Mouse (Mus musculus) lung, adult 2 months (tissue): ENCODE measurements around the gene Dgki.

Source experiments
- CTCF ChIP-seq: fragments of 200-500 bp; IDR thresholded peaks from 2 replicates; pipeline ENCODE4 v1.5.1; 2011; ENCODE audit warnings: mild to moderate bottlenecking, low read length, control low read depth; ENCODE audit not compliant: insufficient read depth
- POLR2A ChIP-seq: fragments of 200-500 bp; IDR thresholded peaks from 2 replicates; pipeline ENCODE4 v1.6.1; 2011; ENCODE audit warnings: low read depth, mild to moderate bottlenecking, control low read depth, low read length, borderline replicate concordance; ENCODE audit errors: extremely low read depth

GRCm38 (mm10) chr6:36881309-36881708 lies 418.7 kb downstream of the Dgki start:
- TF ChIP-seq POLR2A (no peak), CTCF (no peak)
